Comparison of ENCODE assay signal across 19 mouse cellular contexts in the genomic region with DNA sequence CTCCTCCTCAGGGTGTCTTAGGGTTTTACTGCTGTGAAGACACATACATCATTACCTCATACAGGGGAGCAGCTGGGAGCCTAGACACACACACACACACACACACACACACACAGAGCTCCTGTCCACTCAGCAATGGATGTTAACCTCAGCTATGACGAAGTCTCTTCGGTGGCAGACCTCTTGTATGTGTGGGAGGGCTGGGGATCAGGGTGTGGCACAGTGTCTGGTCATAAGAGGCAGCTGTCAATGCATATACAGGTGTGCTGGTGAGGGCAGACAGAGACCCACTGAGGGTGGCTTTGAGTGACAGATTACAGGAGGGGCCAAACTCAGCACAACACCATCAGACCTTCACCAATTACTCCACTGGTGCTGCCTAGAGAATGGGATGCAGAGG. TPM values are rescaled to one million over a fixed set of nuclear protein-coding genes. Genes with fewer than 3 reads are reported as not detected.
DNase-seq lines count a peak whose midpoint lies in the region; ATAC-seq and TF ChIP-seq lines count a peak whose summit lies in the region.
"Had no signal": no experiment of that assay in that cellular context is flagged by ENCODE, and none has a peak within 500 bp of the region (broad histone marks: within the 10 kb centered on the region; RNA-seq: fewer than 3 reads in every experiment).

No protein-coding gene starts in this region.

- H3K4me1 ChIP-seq in heart, embryonic 10.5 days: peaks cover 43% of the 10 kb centered on the region
- H3K4me1 ChIP-seq in heart, embryonic 12.5 days (replicated peaks): peaks cover 22% of the 10 kb centered on the region
- peaks cover 11% of the 10 kb centered on the region for H3K4me1 ChIP-seq in lung, adult 2 months (ENCODE audit: control insufficient read depth, insufficient read depth, low read length)
- H3K4me1 ChIP-seq: limb, embryonic 12.5 days; midbrain, embryonic 15.5 days had no signal

- H3K4me2 ChIP-seq in heart, embryonic 12.5 days: no peak overlapping the region
- no peak overlapping the region for H3K4me2 ChIP-seq in myocyte (ENCODE audit: low read depth)
- H3K4me2 ChIP-seq: heart, embryonic 15.5 days; hindbrain, embryonic 14.5 days; limb, embryonic 12.5 days; midbrain, embryonic 15.5 days had no signal

- no peaks in the 10 kb centered on the region for H3K36me3 ChIP-seq in heart, embryonic 10.5 days
- H3K36me3 ChIP-seq in heart, embryonic 12.5 days: no peaks in the 10 kb centered on the region
- no peaks in the 10 kb centered on the region for H3K36me3 ChIP-seq in myocyte (ENCODE audit: control insufficient read depth, insufficient read depth)
- H3K36me3 ChIP-seq: embryonic facial prominence, embryonic 10.5 days; heart, embryonic 15.5 days; limb, embryonic 12.5 days; midbrain, embryonic 15.5 days had no signal

- no peaks in the 10 kb centered on the region for H3K9me3 ChIP-seq in heart, embryonic 10.5 days
- H3K9me3 ChIP-seq in heart, embryonic 12.5 days (replicated peaks): no peaks in the 10 kb centered on the region
- H3K9me3 ChIP-seq: embryonic facial prominence, embryonic 10.5 days; heart, embryonic 15.5 days; limb, embryonic 12.5 days; midbrain, embryonic 15.5 days had no signal

- H3K4me3 ChIP-seq in heart, embryonic 10.5 days: no peak overlapping the region
- no peak overlapping the region for H3K4me3 ChIP-seq in heart, embryonic 12.5 days
- H3K4me3 ChIP-seq in lung, adult 2 months (replicated peaks; ENCODE audit: extremely low read depth, low read depth, low read length): no peak overlapping the region
- H3K4me3 ChIP-seq in myocyte: no peak overlapping the region
- H3K4me3 ChIP-seq: embryonic facial prominence, embryonic 10.5 days; erythroblast, embryonic 14.5 days; heart, embryonic 15.5 days; layer of hippocampus, adult 2 months; limb, embryonic 12.5 days; midbrain, embryonic 15.5 days had no signal

- no peak overlapping the region for H3ac ChIP-seq in myocyte (ENCODE audit: control insufficient read depth, insufficient read length)

- TF ChIP-seq CTCF in lung, adult 2 months (IDR thresholded peaks at IDR 0.05; ENCODE audit: insufficient read depth, low read length): no peak

- no peak overlapping the region for H3K9ac ChIP-seq in heart, embryonic 12.5 days
- H3K9ac ChIP-seq: forebrain, postnatal 0 days; heart, embryonic 15.5 days; hindbrain, embryonic 14.5 days; limb, embryonic 12.5 days; liver, embryonic 14.5 days; midbrain, embryonic 15.5 days had no signal

- H3K27me3 ChIP-seq in heart, embryonic 10.5 days (ENCODE audit: insufficient read depth, poor library complexity, severe bottlenecking): no peaks in the 10 kb centered on the region
- no peaks in the 10 kb centered on the region for H3K27me3 ChIP-seq in heart, embryonic 12.5 days (replicated peaks)
- no peaks in the 10 kb centered on the region for H3K27me3 ChIP-seq in myocyte (ENCODE audit: control insufficient read depth, insufficient read depth, insufficient read length)
- H3K27me3 ChIP-seq: heart, embryonic 15.5 days; limb, embryonic 12.5 days; midbrain, embryonic 15.5 days had no signal

- DNase-seq in heart, embryonic 10.5 days (ENCODE audit: low spot score): no peak
- DNase-seq in lung, adult 2 months: peak; percentile 2
- DNase-seq in lung, postnatal 14 days: no peak
- peak; percentile 2 for DNase-seq in adrenal gland, postnatal 14 days
- no peak for DNase-seq in retina, postnatal 1 day
- DNase-seq: cerebellum, adult 11 months; cerebellum, postnatal 25 days; forebrain, postnatal 0 days had no signal

- H3K27ac ChIP-seq in heart, embryonic 10.5 days: peak overlapping the region; percentile 18
- no peak overlapping the region for H3K27ac ChIP-seq in heart, embryonic 12.5 days (ENCODE audit: poor library complexity, severe bottlenecking)
- H3K27ac ChIP-seq: embryonic facial prominence, embryonic 10.5 days; hindbrain, embryonic 14.5 days; layer of hippocampus, adult 2 months; limb, embryonic 12.5 days; liver, embryonic 14.5 days; midbrain, embryonic 15.5 days had no signal

- no peak for TF ChIP-seq POLR2A in lung, adult 2 months (IDR thresholded peaks at IDR 0.05; ENCODE audit: borderline replicate concordance, extremely low read depth, low read depth, low read length)
- no peak for TF ChIP-seq POLR2A in myocyte (IDR thresholded peaks at IDR 0.05; ENCODE audit: insufficient read length, low read depth)

- WGBS in heart, embryonic 10.5 days: 78% methylated on average over 2 of the region's 2 CpGs
- WGBS in heart, embryonic 12.5 days: 79% methylated on average over 2 of the region's 2 CpGs
- 82% methylated on average over 2 of the region's 2 CpGs for WGBS in lung, adult 2 months

- ATAC-seq in heart, embryonic 12.5 days (ENCODE audit: insufficient number of reproducible peaks, low FRiP score): no peak
- ATAC-seq: forebrain, postnatal 0 days; intestine, postnatal 0 days; midbrain, embryonic 15.5 days had no signal

- H3K79me2 ChIP-seq in myocyte (ENCODE audit: control insufficient read depth, insufficient read depth): no peaks in the 10 kb centered on the region

TF ChIP-seq in myocyte, 11 proteins besides CTCF, POLR2A, EP300 and RAD21:
- TF ChIP-seq MYOD1 (IDR thresholded peaks at IDR 0.05; ENCODE audit: control insufficient read depth in 1 of 3, insufficient read length in 2 of 3, low read depth in 2 of 3) (peak in 2 of 3 experiments; percentile 72 to 88), CEBPB (IDR thresholded peaks at IDR 0.05; ENCODE audit: insufficient read depth, poor library complexity, severe bottlenecking) (no peak), TCF3 (IDR thresholded peaks at IDR 0.05; ENCODE audit: insufficient read length, low read depth) (peak; percentile 56), TCF12 (IDR thresholded peaks at IDR 0.05; ENCODE audit: insufficient read depth, poor library complexity, severe bottlenecking) (peak; percentile 43), REST (IDR thresholded peaks at IDR 0.05; ENCODE audit: insufficient read depth, insufficient read length) (no peak), MYOG (IDR thresholded peaks at IDR 0.05; ENCODE audit: control insufficient read depth in 1 of 3, insufficient read depth in 1 of 3, insufficient read length in 2 of 3, low read depth in 2 of 3) (peak in 2 of 3 experiments; percentile 71 to 82)

RNA-seq across cellular contexts. Expression of a gene that starts 24.6 kb away (rescaled TPM):
- 16.3 and 21.4 TPM in 2 replicates for polyA plus RNA-seq in heart, embryonic 10.5 days (2016; fragmentation: Nextera tagmentation; extraction: Ambion mirVana)
- polyA plus RNA-seq in heart, embryonic 12.5 days (2016; fragmentation: Nextera tagmentation; extraction: Ambion mirVana): 22.5 and 22.9 TPM in 2 replicates
- polyA plus RNA-seq in lung, adult 2 months (2012; rRNA removed): 105 and 162 TPM in 2 replicates
- total RNA-seq in adrenal gland, postnatal 14 days (2021): 17.1 and 20.4 TPM in 2 replicates
- 116 TPM for polyA plus RNA-seq in myocyte (2012; fragmentation: generic; extraction: Trizol)
- polyA plus RNA-seq: erythroblast, embryonic 14.5 days had no signal

Comparison
In these comparisons a context has a peak if more than half of its experiments do, and no peak if none do; other contexts are left out.
1. DNase-seq: peak in lung, adult 2 months (single experiment) and adrenal gland, postnatal 14 days (single experiment); none in heart, embryonic 10.5 days (single experiment), lung, postnatal 14 days (single experiment) and retina, postnatal 1 day (single experiment).